Mouse (Mus musculus) brown adipose tissue, adult 24 weeks (tissue): ENCODE results near the gene Tox3. TPM values are rescaled to one million over a fixed set of nuclear protein-coding genes. Genes with fewer than 3 reads are reported as not detected.

Experiments used
- H3K27ac ChIP-seq: fragments of 200-500 bp; replicated peaks from 2 replicates; pipeline ENCODE4 v1.5.1; 2012; ENCODE audit warnings: low read depth, mild to moderate bottlenecking, low read length
- H3K4me1 ChIP-seq: fragments of 200-500 bp; 2 replicates; pipeline ENCODE4 v1.6.1; 2012; ENCODE audit warnings: low read length, mixed read lengths; ENCODE audit not compliant: control insufficient read depth, insufficient read depth, insufficient read length
- H3K4me3 ChIP-seq: fragments of 200-500 bp; 2 replicates; pipeline ENCODE4 v1.5.1; 2012; ENCODE audit warnings: low read depth, mild to moderate bottlenecking, low read length, moderate library complexity; ENCODE audit not compliant: insufficient read depth
- polyA plus RNA-seq: library from polyadenylated mRNA; stranded (reverse); fragments of >200 nt; gene quantifications from 2 replicates; pipeline ENCODE4 v1.2.4, GENCODE M21; 2012; ENCODE audit not compliant: missing spikeins, insufficient read depth, insufficient read length

Gene Tox3
- not detected in 2 replicates for polyA plus RNA-seq

- no peak within 1 kb of the TSS for H3K27ac ChIP-seq
- peak within 1 kb of the TSS; percentile 48 for H3K4me3 ChIP-seq
- H3K4me1 ChIP-seq = no peaks in the 10 kb centered on the region
Measured at GRCm38 (mm10) chr8:90348178-90348925, at the start of gene Tox3. Gene Tox3 (minus strand): TSS chr8:90348343.

GRCm38 (mm10) chr8:90392643-90393042 lies 44.5 kb upstream of the Tox3 start:
- Histone ChIP-seq H3K27ac (no peak overlapping the region), H3K4me3 (no peak overlapping the region), H3K4me1 (no peaks in the 10 kb centered on the region)

- H3K4me1 ChIP-seq = no peaks in the 10 kb centered on the region
- no peak overlapping the region for H3K27ac ChIP-seq
- no peak overlapping the region for H3K4me3 ChIP-seq
Measured at GRCm38 (mm10) chr8:90391483-90392074, 43.4 kb upstream of the Tox3 start.

- Histone ChIP-seq H3K27ac (no peak overlapping the region), H3K4me3 (no peak overlapping the region), H3K4me1 (no peaks in the 10 kb centered on the region)
Measured at GRCm38 (mm10) chr8:90390827-90391226, 42.7 kb upstream of the Tox3 start.

- no peak overlapping the region for H3K4me3 ChIP-seq
- no peaks in the 10 kb centered on the region for H3K4me1 ChIP-seq
- no peak overlapping the region for H3K27ac ChIP-seq
Measured at GRCm38 (mm10) chr8:90379064-90379463, 30.9 kb upstream of the Tox3 start.

GRCm38 (mm10) chr8:90378036-90378435 lies 29.9 kb upstream of the Tox3 start:
- Histone ChIP-seq H3K4me3 (no peak overlapping the region), H3K4me1 (no peaks in the 10 kb centered on the region), H3K27ac (no peak overlapping the region)

GRCm38 (mm10) chr8:90371611-90372222 lies 23.6 kb upstream of the Tox3 start:
- no peak overlapping the region for H3K27ac ChIP-seq
- H3K4me1 ChIP-seq = no peaks in the 10 kb centered on the region
- no peak overlapping the region for H3K4me3 ChIP-seq

GRCm38 (mm10) chr8:90369876-90370275 lies 21.7 kb upstream of the Tox3 start:
- Histone ChIP-seq H3K27ac (no peak overlapping the region), H3K4me3 (no peak overlapping the region), H3K4me1 (no peaks in the 10 kb centered on the region)

- Histone ChIP-seq H3K27ac (no peak overlapping the region), H3K4me1 (no peaks in the 10 kb centered on the region), H3K4me3 (no peak overlapping the region)
Measured at GRCm38 (mm10) chr8:90356729-90357128, 8.6 kb upstream of the Tox3 start.

- H3K4me3 ChIP-seq = no peak overlapping the region
Measured at GRCm38 (mm10) chr8:90354782-90355181, 6.6 kb upstream of the Tox3 start.

GRCm38 (mm10) chr8:90353960-90354540 lies 5.9 kb upstream of the Tox3 start:
- H3K27ac ChIP-seq = no peak overlapping the region
- no peaks in the 10 kb centered on the region for H3K4me1 ChIP-seq
- no peak overlapping the region for H3K4me3 ChIP-seq

More at GRCm38 (mm10) chr8:90354782-90355181, 6.6 kb upstream of the Tox3 start:
- Histone ChIP-seq H3K4me1 (no peaks in the 10 kb centered on the region), H3K27ac (no peak overlapping the region)

- Histone ChIP-seq H3K27ac (no peak overlapping the region), H3K4me3 (no peak overlapping the region), H3K4me1 (no peaks in the 10 kb centered on the region)
Measured at GRCm38 (mm10) chr8:90353499-90353898, 5.4 kb upstream of the Tox3 start.

GRCm38 (mm10) chr8:90352991-90353390 lies 4.8 kb upstream of the Tox3 start:
- Histone ChIP-seq H3K4me3 (no peak overlapping the region), H3K4me1 (no peaks in the 10 kb centered on the region), H3K27ac (no peak overlapping the region)

GRCm38 (mm10) chr8:90349709-90350562 lies 1.8 kb upstream of the Tox3 start:
- Histone ChIP-seq H3K4me1 (no peaks in the 10 kb centered on the region), H3K4me3 (no peak overlapping the region), H3K27ac (no peak overlapping the region)
